Mouse (Mus musculus) liver, embryonic 14.5 days (tissue): ENCODE measurements at regions not wholly inside any gene's neighbourhood (a gene's known extent, or its start where the extent isn't known, plus 50 kb on each side); places are given as distances from the start of the nearest gene placed in this dataset.

Experiments used
- ATAC-seq: fragments of 200-750 bp; cut with Nextera tagmentation; 2 replicates; pipeline ENCODE4 v1.8.0; 2017; ENCODE audit warnings: moderate number of reproducible peaks, mild to moderate bottlenecking, moderate library complexity; ENCODE audit not compliant: insufficient read depth
- DNase-seq, 3 experiments: peaks; one replicate each; pipeline ENCODE4 v3.0.0-alpha.2; 2012 to 2013; ENCODE audit warnings: low read depth in 3 of 3, low spot score in 3 of 3
- H3K27ac ChIP-seq: fragments of 300-500 bp; sonication (generic); 2 replicates; pipeline ENCODE4 v1.5.1; 2014; ENCODE audit warnings: moderate library complexity, mild to moderate bottlenecking, control low read depth, inconsistent platforms
- H3K27me3 ChIP-seq: fragments of 300-500 bp; sonication (generic); 2 replicates; pipeline ENCODE4 v1.6.1; 2014; ENCODE audit warnings: mild to moderate bottlenecking, low read length, moderate library complexity; ENCODE audit not compliant: control insufficient read depth, insufficient read depth
- H3K36me3 ChIP-seq: fragments of 300-500 bp; sonication (generic); replicated peaks from 2 replicates; pipeline ENCODE4 v1.6.1; 2014; ENCODE audit warnings: low read depth; ENCODE audit not compliant: control insufficient read depth, insufficient read depth
- H3K4me1 ChIP-seq, 2 experiments: fragments of 200-500 bp in 1 of 2; fragments of 300-500 bp in 1 of 2; sonication (generic) in 1 of 2; replicated peaks; 2 replicates each; pipeline ENCODE4 v1.6.1; 2012 to 2014; ENCODE audit warnings: antibody characterized with exemption in 1 of 2, inconsistent platforms in 1 of 2, low read length in 1 of 2; ENCODE audit not compliant: control insufficient read depth in 2 of 2, insufficient read depth in 2 of 2
- H3K4me2 ChIP-seq: fragments of 300-500 bp; sonication (generic); 2 replicates; pipeline ENCODE4 v1.6.1; 2014; ENCODE audit warnings: low read depth, mild to moderate bottlenecking, control low read depth, moderate library complexity
- H3K4me3 ChIP-seq, 2 experiments: fragments of 200-500 bp in 1 of 2; fragments of 300-500 bp in 1 of 2; sonication (generic) in 1 of 2; 2 replicates each; pipeline ENCODE4 v1.5.1; 2012 to 2014; ENCODE audit warnings: low read depth in 2 of 2, low read length in 2 of 2, mild to moderate bottlenecking in 2 of 2, control low read depth in 1 of 2, inconsistent platforms in 1 of 2, moderate library complexity in 1 of 2; ENCODE audit not compliant: insufficient read depth in 1 of 2
- H3K9ac ChIP-seq: fragments of 300-500 bp; sonication (generic); replicated peaks from 2 replicates; pipeline ENCODE4 v1.6.1; 2014; ENCODE audit warnings: mild to moderate bottlenecking, control low read depth, moderate library complexity
- H3K9me3 ChIP-seq: fragments of 300-500 bp; sonication (generic); 2 replicates; pipeline ENCODE4 v1.6.1; 2016; ENCODE audit warnings: low read length, mixed read lengths; ENCODE audit not compliant: control insufficient read depth
- CTCF ChIP-seq: IDR thresholded peaks from 2 replicates; pipeline ENCODE4 v1.5.1; 2016; ENCODE audit warnings: antibody characterized with exemption, low read depth, control low read depth
- EP300 ChIP-seq: IDR thresholded peaks from 2 replicates; pipeline ENCODE4 v1.6.1; 2016; ENCODE audit warnings: antibody characterized with exemption, low read depth
- WGBS: fragments of 180-500 bp; shearing (Covaris S2); extraction: QIAGEN DNeasy Blood & Tissue Kit; methylation state at CpG from one replicate; pipeline ENCODE4 v1.1.7; 2014; ENCODE audit not compliant: insufficient replicate concordance; 5-methylcytosine and 5-hydroxymethylcytosine counted together

DNA sequence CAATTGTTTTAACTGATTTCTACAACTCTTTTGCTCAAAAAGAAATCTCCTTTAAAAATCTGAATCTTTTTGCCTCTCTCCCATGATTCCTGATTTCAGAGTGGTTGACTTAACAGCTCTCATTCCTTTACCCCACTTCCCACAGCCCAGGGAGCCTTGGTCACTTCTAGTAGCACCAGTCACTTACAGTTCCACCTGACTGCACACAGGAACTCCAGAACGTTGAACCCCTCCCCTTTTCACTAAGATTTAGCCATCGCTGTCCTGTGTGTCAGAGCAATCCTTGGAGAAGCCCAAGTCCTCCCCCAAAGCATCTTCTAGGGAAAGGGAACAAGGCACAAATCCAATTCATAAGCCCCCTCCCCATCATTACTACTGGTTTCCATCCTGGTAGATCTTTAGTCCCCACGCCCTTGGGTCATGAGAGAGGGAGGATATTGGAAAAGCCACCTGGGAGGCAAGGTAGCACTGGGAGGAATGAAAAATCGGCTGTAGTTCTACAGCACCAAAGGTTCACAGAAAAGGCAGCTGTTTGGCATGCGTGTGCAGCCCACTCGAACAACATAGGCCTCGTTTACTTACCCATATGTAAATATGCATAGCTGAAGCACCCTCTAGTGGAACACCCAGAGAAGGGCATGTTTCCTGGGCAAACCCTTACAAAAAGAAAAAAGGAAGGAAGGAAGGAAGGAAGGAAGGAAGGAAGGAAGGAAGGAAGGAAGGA is 96.7 kb downstream of the Npy start:
- no peak overlapping the region for H3K27ac ChIP-seq
- no peaks in the 10 kb centered on the region for H3K9me3 ChIP-seq
- ATAC-seq = no peak
- TF ChIP-seq EP300 (no peak), CTCF (peak; percentile 23; the same call in 1 of the 2 replicates)
- H3K36me3 ChIP-seq = no peaks in the 10 kb centered on the region
- no peaks in the 10 kb centered on the region for H3K27me3 ChIP-seq
- no peaks in the 10 kb centered on the region for H3K4me1 ChIP-seq
- WGBS = 39% methylated on average over 7 of the region's 7 CpGs
- H3K4me3 ChIP-seq = no peak overlapping the region
- no peak for DNase-seq
- H3K4me2 ChIP-seq = no peak overlapping the region
- no peak overlapping the region for H3K9ac ChIP-seq

DNA sequence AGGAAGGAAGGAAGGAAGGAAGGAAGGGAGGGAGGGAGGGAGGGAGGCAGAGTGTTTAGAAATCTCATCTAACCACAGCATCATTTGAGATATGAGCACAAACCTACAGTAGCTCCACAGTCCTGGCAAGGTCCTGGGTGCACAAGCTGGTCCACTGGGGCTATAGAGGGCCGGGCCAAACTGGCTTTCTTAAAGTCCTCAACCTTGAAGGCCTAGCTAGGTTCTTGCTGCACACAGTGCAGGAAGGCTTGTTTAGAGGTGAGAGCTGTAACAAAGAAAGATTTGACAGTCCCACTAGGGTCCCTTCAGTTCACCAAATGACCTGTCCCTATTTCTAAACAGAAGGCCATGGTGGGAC is 97.3 kb downstream of the Npy start:
- Histone ChIP-seq H3K4me2 (no peak overlapping the region), H3K4me1 (no peaks in the 10 kb centered on the region), H3K9ac (no peak overlapping the region), H3K27me3 (no peaks in the 10 kb centered on the region), H3K27ac (no peak overlapping the region), H3K36me3 (no peaks in the 10 kb centered on the region), H3K9me3 (no peaks in the 10 kb centered on the region), H3K4me3 (no peak overlapping the region)
- TF ChIP-seq CTCF (no peak), EP300 (no peak)
- WGBS = 41% methylated on average over 1 of the region's 1 CpGs
- DNase-seq (no peak), ATAC-seq (no peak)

DNA sequence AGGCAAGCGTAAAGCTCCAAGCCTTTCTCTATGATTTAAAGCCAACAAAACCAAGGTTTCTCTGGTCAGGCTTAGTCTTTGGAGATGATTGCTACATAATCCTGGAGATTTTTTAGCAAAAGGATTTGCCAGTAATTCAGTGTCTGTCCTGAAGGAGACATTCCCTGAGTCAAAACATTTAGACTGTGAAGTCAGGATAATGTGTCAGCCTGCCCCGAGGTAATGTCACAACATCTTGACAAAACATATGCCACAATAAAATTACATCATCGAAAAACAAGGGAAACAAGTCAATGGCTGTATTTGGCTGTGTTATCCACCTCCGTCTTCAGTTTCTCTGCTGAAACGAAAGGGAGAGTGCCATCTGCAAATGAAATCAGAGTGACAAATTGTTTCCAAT is 101.8 kb downstream of the Npy start:
- no peaks in the 10 kb centered on the region for H3K27me3 ChIP-seq
- H3K36me3 ChIP-seq = no peaks in the 10 kb centered on the region
- no peak overlapping the region for H3K27ac ChIP-seq
- no peak overlapping the region for H3K4me3 ChIP-seq
- no peak overlapping the region for H3K9ac ChIP-seq
- H3K4me1 ChIP-seq = no peaks in the 10 kb centered on the region
- WGBS = 62% methylated on average over 5 of the region's 5 CpGs
- no peaks in the 10 kb centered on the region for H3K9me3 ChIP-seq
- DNase-seq (no peak), ATAC-seq (no peak)
- TF ChIP-seq EP300 = no peak
- TF ChIP-seq CTCF = no peak
- H3K4me2 ChIP-seq = no peak overlapping the region

DNA sequence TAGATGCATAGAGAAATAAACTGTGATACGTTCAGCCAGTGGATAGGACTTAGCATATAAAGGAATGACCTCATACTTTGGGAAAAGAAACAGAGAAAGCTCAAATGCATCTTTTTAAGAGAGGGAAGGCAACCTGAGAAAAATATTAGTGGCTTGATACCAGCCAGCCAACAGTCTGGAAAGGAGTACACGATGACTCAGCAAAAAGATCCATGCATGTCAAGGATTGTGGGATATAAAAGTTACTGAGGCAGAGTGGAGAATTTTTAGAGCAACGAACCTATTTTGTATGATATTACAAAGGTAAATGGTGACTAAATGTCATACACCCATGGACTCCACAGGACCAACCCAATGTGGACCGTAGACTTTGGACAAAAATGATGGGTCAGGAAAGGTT is 105.6 kb downstream of the Npy start:
- 54% methylated on average over 4 of the region's 4 CpGs for WGBS
- no peak overlapping the region for H3K27ac ChIP-seq
- no peaks in the 10 kb centered on the region for H3K4me1 ChIP-seq
- no peak overlapping the region for H3K4me2 ChIP-seq
- no peak overlapping the region for H3K9ac ChIP-seq
- no peaks in the 10 kb centered on the region for H3K36me3 ChIP-seq
- DNase-seq = no peak
- H3K27me3 ChIP-seq = no peaks in the 10 kb centered on the region
- no peak for ATAC-seq
- no peak for TF ChIP-seq CTCF
- TF ChIP-seq EP300 = no peak
- H3K9me3 ChIP-seq = no peaks in the 10 kb centered on the region
- no peak overlapping the region for H3K4me3 ChIP-seq

DNA sequence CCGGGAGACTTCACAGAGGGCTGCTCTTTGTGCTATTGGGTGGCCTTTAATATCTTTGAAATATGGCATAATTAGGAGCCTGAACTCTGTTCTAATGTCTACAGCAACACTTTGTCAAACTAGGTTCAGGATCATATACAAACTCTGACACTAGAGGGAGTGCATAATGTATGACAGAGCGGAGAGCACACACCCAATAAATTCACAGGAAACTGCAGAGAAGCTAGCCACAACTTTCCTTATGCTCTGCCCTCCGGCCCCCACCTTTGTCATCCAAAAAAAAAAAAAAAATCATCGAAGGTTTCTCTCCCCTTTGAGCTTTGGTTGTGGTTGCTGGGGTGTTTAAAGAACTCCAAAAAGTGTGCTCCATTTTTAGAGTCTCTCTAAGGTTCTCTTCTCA is 107.6 kb downstream of the Npy start:
- TF ChIP-seq EP300 = no peak
- peak; percentile 15; the same call in 1 of the 2 replicates for TF ChIP-seq CTCF
- no peak for DNase-seq
- Histone ChIP-seq H3K27me3 (no peaks in the 10 kb centered on the region), H3K9ac (no peak overlapping the region), H3K36me3 (no peaks in the 10 kb centered on the region), H3K4me3 (no peak overlapping the region), H3K4me2 (no peak overlapping the region), H3K27ac (no peak overlapping the region), H3K9me3 (no peaks in the 10 kb centered on the region), H3K4me1 (no peaks in the 10 kb centered on the region)
- no peak for ATAC-seq
- WGBS = 19% methylated on average over 4 of the region's 4 CpGs
